Mouse (Mus musculus): ENCODE data around the gene Mrps7. TPM values are rescaled to one million over a fixed set of nuclear protein-coding genes. Genes with fewer than 3 reads are reported as not detected.

Mrps7 gene
- polyA plus RNA-seq, 1 experiment, result 9.3 TPM

DNA sequence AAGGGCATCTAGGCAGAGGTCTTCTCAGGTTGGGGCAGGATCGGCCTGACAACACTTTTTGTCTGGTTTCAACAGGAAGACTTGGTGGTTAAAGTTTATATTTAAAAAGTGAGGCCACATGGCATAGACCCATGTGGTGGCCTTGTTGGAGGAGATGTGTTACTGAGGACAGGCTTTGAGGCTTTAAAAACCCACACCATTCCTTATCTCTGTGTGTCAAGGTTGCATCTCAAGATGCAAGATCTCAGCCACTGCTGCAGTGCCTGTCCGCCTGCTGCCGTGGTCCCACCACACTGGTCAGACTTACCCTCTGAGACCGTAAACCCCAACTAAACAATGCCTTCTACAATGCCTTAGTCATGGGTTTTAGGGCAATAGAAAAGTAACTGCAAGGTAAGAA lies 5.4 kb upstream of the Mrps7 start:
- no peaks in the 10 kb centered on the region for H3K36me3 ChIP-seq (ENCODE audit: control insufficient read depth, insufficient read depth, low read length)
- peaks cover 2% of the 10 kb centered on the region; the same call in 1 of the 2 replicates for H3K4me1 ChIP-seq (ENCODE audit: control insufficient read depth, insufficient read depth, low read length)
- no peak overlapping the region for H3K4me3 ChIP-seq (ENCODE audit: control insufficient read depth, low read depth, low read length)
- TF ChIP-seq POLR2A (IDR thresholded peaks at IDR 0.05; ENCODE audit: control insufficient read depth, low read depth, low read length) (no peak), CTCF (IDR thresholded peaks at IDR 0.05; ENCODE audit: control insufficient read depth, insufficient read depth, insufficient replicate concordance, low read depth, low read length) (no peak)
- no peaks in the 10 kb centered on the region for H3K27me3 ChIP-seq (ENCODE audit: control insufficient read depth, insufficient read depth, low read length)
- H3K27ac ChIP-seq (ENCODE audit: control insufficient read depth, insufficient read depth, low read depth, low read length), result no peak overlapping the region

DNA sequence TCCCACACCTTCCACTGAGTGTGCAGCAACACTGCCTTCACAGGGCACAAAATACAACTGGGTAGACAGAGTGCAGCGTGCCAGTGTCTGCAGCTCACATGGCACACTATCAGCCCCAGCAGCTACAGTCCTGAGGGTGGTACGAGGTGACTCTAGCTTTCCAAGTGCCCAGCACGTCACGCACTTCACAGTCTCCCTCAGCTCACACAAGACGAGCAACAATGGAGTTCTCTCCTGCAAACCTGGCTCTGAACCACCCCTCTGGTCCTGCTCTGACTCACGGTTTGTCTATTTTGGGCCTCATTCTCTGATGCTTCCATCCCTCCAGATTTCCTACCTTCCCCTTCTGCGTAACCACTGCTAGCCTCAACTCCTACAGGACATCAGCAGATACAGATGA lies 4.0 kb upstream of the Mrps7 start:
- Histone ChIP-seq H3K4me3 (ENCODE audit: control insufficient read depth, low read depth, low read length) (no peak overlapping the region), H3K36me3 (ENCODE audit: control insufficient read depth, insufficient read depth, low read length) (no peaks in the 10 kb centered on the region), H3K4me1 (ENCODE audit: control insufficient read depth, insufficient read depth, low read length) (peaks cover 2% of the 10 kb centered on the region), H3K27me3 (ENCODE audit: control insufficient read depth, insufficient read depth, low read length) (no peaks in the 10 kb centered on the region), H3K27ac (ENCODE audit: control insufficient read depth, insufficient read depth, low read depth, low read length) (no peak overlapping the region)
- no peak for TF ChIP-seq POLR2A (IDR thresholded peaks at IDR 0.05; ENCODE audit: control insufficient read depth, low read depth, low read length)
- no peak for TF ChIP-seq CTCF (IDR thresholded peaks at IDR 0.05; ENCODE audit: control insufficient read depth, insufficient read depth, insufficient replicate concordance, low read depth, low read length)

DNA sequence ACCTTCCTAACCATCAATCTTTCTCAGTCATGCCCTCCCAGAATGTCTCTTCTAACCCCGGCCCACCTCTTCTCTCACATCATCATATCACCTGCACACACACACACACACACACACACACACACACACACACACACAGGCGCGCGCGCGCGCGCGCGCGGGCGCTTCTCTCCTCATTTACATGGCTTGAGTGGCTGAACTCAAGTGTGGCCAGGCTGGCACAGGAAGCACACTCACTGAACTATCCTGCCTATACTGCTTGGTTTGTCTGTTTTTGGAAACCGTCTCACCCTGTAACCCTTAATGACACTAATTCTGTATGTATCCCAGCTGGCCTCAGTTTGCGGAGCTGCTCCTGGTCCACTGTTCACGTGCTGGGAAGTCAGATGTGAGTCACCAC lies 3.0 kb upstream of the Mrps7 start:
- Histone ChIP-seq H3K36me3 (ENCODE audit: control insufficient read depth, insufficient read depth, low read length) (no peaks in the 10 kb centered on the region), H3K27ac (ENCODE audit: control insufficient read depth, insufficient read depth, low read depth, low read length) (no peak overlapping the region), H3K4me3 (ENCODE audit: control insufficient read depth, low read depth, low read length) (no peak overlapping the region), H3K4me1 (ENCODE audit: control insufficient read depth, insufficient read depth, low read length) (peaks cover 2% of the 10 kb centered on the region), H3K27me3 (ENCODE audit: control insufficient read depth, insufficient read depth, low read length) (no peaks in the 10 kb centered on the region)
- TF ChIP-seq POLR2A (IDR thresholded peaks at IDR 0.05; ENCODE audit: control insufficient read depth, low read depth, low read length) (no peak), CTCF (IDR thresholded peaks at IDR 0.05; ENCODE audit: control insufficient read depth, insufficient read depth, insufficient replicate concordance, low read depth, low read length) (no peak)

DNA sequence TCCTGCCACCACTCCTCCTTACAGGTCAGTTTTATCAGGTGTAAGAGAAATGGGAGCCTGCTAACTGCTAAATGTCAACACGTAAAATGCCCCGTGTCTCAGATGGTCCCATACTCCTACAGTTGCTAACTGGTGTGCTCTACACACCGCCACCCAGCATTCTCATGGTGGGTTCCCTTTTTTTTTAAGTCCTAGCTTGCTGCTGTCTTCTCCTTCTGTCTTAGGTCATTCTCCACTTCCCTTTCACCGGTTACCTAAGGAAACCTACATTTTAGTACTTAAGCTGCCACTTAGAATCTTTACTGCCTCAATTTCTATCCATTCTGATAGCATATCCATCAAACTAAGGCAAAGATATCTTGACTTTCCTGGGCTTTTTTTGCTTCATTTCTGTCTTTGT lies 2.6 kb upstream of the Mrps7 start:
- Histone ChIP-seq H3K36me3 (ENCODE audit: control insufficient read depth, insufficient read depth, low read length) (no peaks in the 10 kb centered on the region), H3K4me1 (ENCODE audit: control insufficient read depth, insufficient read depth, low read length) (peaks cover 2% of the 10 kb centered on the region), H3K4me3 (ENCODE audit: control insufficient read depth, low read depth, low read length) (no peak overlapping the region), H3K27me3 (ENCODE audit: control insufficient read depth, insufficient read depth, low read length) (no peaks in the 10 kb centered on the region), H3K27ac (ENCODE audit: control insufficient read depth, insufficient read depth, low read depth, low read length) (no peak overlapping the region)
- TF ChIP-seq CTCF (IDR thresholded peaks at IDR 0.05; ENCODE audit: control insufficient read depth, insufficient read depth, insufficient replicate concordance, low read depth, low read length) (no peak), POLR2A (IDR thresholded peaks at IDR 0.05; ENCODE audit: control insufficient read depth, low read depth, low read length) (no peak)

DNA sequence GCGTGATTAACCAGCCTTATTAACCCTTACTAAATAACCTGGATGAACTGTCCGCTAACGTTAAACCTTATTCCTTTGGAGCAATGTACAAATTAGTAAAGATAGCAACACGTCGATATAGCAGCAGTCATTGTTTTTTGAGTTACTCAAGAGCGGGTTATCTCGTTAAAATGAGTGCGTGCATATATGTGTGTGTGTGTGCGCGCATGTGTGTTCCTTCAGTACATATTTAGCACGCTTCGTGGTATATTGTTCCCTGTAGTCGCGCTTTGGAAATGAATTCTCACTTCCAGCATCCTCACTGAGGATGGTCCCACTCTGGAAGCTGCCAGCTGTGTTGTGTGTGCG lies 623 bp upstream of the Mrps7 start:
- Histone ChIP-seq H3K27ac (ENCODE audit: control insufficient read depth, insufficient read depth, low read depth, low read length) (peak overlapping the region; percentile 98), H3K36me3 (ENCODE audit: control insufficient read depth, insufficient read depth, low read length) (peaks cover 1% of the 10 kb centered on the region; the same call in 1 of the 2 replicates), H3K4me1 (ENCODE audit: control insufficient read depth, insufficient read depth, low read length) (peaks cover 2% of the 10 kb centered on the region), H3K4me3 (ENCODE audit: control insufficient read depth, low read depth, low read length) (peak overlapping the region; percentile 87), H3K27me3 (ENCODE audit: control insufficient read depth, insufficient read depth, low read length) (no peaks in the 10 kb centered on the region)
- TF ChIP-seq POLR2A (IDR thresholded peaks at IDR 0.05; ENCODE audit: control insufficient read depth, low read depth, low read length), result no peak
- no peak for TF ChIP-seq CTCF (IDR thresholded peaks at IDR 0.05; ENCODE audit: control insufficient read depth, insufficient read depth, insufficient replicate concordance, low read depth, low read length)

DNA sequence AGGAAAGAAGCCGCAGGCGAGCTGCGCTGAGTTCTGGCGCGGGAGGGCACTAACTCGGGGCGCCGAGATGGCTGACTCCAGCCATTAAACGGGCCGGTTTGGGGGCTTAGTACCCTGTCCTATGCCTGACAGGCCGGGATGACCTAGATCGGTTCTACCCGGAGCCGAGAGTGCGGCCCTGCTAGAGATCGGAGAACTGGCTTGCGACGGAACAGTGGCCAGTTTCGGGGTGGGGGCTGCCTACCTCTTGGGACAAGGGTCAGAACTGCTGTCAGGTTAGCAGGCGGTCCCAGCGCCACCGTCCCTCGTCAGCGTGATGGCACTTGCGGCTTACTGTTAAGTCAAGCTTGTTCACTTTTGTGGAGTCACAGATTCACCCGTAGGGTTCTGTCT lies 575 bp downstream of the Mrps7 start:
- Histone ChIP-seq H3K4me1 (ENCODE audit: control insufficient read depth, insufficient read depth, low read length) (peaks cover 2% of the 10 kb centered on the region), H3K36me3 (ENCODE audit: control insufficient read depth, insufficient read depth, low read length) (peaks cover 1% of the 10 kb centered on the region; the same call in 1 of the 2 replicates), H3K27me3 (ENCODE audit: control insufficient read depth, insufficient read depth, low read length) (no peaks in the 10 kb centered on the region), H3K27ac (ENCODE audit: control insufficient read depth, insufficient read depth, low read depth, low read length) (peak overlapping the region; percentile 98), H3K4me3 (ENCODE audit: control insufficient read depth, low read depth, low read length) (peak overlapping the region; percentile 87)
- no peak; the same call in 1 of the 2 replicates for TF ChIP-seq POLR2A (IDR thresholded peaks at IDR 0.05; ENCODE audit: control insufficient read depth, low read depth, low read length)
- TF ChIP-seq CTCF (IDR thresholded peaks at IDR 0.05; ENCODE audit: control insufficient read depth, insufficient read depth, insufficient replicate concordance, low read depth, low read length), result no peak

DNA sequence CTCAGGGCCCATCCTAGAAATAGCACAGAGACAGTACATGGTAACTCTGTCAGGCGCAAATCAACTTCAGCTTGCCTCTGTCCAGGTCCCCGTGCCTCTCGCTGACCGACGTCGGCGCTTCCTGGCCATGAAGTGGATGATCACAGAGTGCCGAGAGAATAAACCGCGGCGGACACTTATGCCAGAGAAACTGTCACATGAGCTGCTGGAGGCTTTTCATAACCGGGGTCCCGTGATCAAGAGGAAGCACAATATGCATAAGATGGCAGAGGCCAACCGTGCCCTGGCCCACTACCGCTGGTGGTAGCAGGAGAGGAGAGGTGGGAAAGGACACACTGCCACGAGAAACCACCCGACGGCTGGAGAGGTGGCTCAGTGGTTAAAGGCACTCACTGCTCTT lies 3.0 kb downstream of the Mrps7 start:
- H3K27me3 ChIP-seq (ENCODE audit: control insufficient read depth, insufficient read depth, low read length), result no peaks in the 10 kb centered on the region
- H3K4me3 ChIP-seq (ENCODE audit: control insufficient read depth, low read depth, low read length), result no peak overlapping the region
- TF ChIP-seq POLR2A (IDR thresholded peaks at IDR 0.05; ENCODE audit: control insufficient read depth, low read depth, low read length) (no peak), CTCF (IDR thresholded peaks at IDR 0.05; ENCODE audit: control insufficient read depth, insufficient read depth, insufficient replicate concordance, low read depth, low read length) (no peak)
- H3K27ac ChIP-seq (ENCODE audit: control insufficient read depth, insufficient read depth, low read depth, low read length), result no peak overlapping the region
- peaks cover 3% of the 10 kb centered on the region for H3K36me3 ChIP-seq (ENCODE audit: control insufficient read depth, insufficient read depth, low read length)
- peaks cover 4% of the 10 kb centered on the region for H3K4me1 ChIP-seq (ENCODE audit: control insufficient read depth, insufficient read depth, low read length)

Data from testis, adult 2 months (tissue).